Mouse (Mus musculus): ENCODE data around the gene Ptpn21. TPM values are rescaled to one million over a fixed set of nuclear protein-coding genes. Genes with fewer than 3 reads are reported as not detected.

Ptpn21 gene
- polyA plus RNA-seq, 1 experiment from 2014 or later, result 4.7 TPM

DNA sequence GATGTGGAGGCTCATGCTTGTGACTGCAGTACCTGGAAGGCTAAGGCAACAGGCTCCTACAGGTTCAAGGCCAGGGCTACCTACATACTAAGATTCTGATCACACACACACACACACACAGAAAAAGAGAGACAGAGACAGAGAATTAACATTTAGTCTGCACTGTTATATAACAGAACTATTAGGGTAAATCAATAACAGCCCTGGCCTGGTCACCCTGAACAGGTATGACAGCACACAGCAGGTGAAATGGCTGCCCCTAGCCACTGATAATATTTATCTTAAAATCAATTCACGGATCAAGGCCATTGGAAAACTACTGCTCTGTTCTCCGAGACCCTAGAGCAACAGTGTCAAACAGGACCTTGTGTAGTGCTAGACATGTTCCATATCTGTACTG lies 21.1 kb downstream of the Ptpn21 start:
- Histone ChIP-seq H3K27ac (no peak overlapping the region), H3K9ac (no peak overlapping the region), H3K4me2 (no peak overlapping the region), H3K9me3 (no peaks in the 10 kb centered on the region), H3K4me1 (no peaks in the 10 kb centered on the region), H3K36me3 (replicated peaks) (no peaks in the 10 kb centered on the region), H3K27me3 (replicated peaks) (no peaks in the 10 kb centered on the region), H3K4me3 (no peak overlapping the region)
- ATAC-seq (replicated peaks), result no peak
- 88% methylated on average over 2 of the region's 2 CpGs for whole genome bisulfite sequencing

DNA sequence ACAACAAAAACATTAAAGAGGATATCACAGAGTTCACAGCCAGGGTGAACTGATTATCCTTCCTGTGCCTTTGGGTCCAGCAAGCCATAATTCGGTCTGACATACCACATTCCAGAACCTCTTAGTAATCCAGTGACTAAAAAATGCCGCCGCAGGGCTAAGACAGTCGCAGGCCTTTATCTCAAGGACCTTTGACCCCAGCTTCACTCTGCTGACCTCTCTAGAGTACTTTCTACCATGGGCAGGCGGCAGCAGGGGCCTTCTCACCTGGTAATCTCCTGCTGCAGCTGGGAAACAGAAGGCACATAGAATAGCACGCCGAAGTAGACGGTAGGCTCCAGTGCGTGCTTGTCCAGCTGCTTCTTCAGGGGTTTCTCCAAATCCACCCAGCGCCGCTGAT lies 22.4 kb downstream of the Ptpn21 start:
- no peaks in the 10 kb centered on the region for H3K36me3 ChIP-seq (replicated peaks)
- no peak overlapping the region for H3K4me3 ChIP-seq
- H3K4me1 ChIP-seq, result no peaks in the 10 kb centered on the region
- no peak for ATAC-seq (replicated peaks)
- H3K27me3 ChIP-seq (replicated peaks), result no peaks in the 10 kb centered on the region
- 28% methylated on average over 11 of the region's 11 CpGs for WGBS
- H3K9ac ChIP-seq, result no peak overlapping the region
- no peak overlapping the region for H3K27ac ChIP-seq
- H3K9me3 ChIP-seq, result no peaks in the 10 kb centered on the region
- no peak overlapping the region for H3K4me2 ChIP-seq

DNA sequence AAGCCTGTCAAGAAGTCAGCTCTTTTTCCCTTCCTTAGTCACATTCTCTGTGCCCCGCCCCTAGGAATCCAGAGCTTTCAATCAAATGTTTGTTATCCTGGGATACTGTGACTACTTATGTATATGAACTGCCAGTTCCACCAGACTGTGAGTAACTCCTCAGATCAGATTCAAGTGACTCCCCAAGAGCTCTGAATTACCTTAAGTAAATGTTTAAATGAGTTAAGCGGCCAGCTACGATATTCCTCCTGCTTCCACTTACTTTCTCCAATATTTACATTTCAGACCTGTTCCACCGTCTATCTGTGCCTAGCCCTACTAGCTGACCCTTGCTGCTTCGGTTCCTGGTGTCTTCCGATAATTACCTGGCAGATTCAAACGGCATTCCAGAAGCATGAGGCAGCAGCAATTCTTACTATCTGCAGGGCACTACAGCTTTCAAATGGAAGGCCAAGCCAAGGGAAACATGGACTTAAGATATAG lies 23.5 kb downstream of the Ptpn21 start:
- no peaks in the 10 kb centered on the region for H3K36me3 ChIP-seq (replicated peaks)
- H3K27me3 ChIP-seq (replicated peaks), result no peaks in the 10 kb centered on the region
- 56% methylated on average over 7 of the region's 7 CpGs for WGBS
- no peaks in the 10 kb centered on the region for H3K4me1 ChIP-seq
- H3K9me3 ChIP-seq, result no peaks in the 10 kb centered on the region
- no peak for ATAC-seq (replicated peaks)
- no peak overlapping the region for H3K4me2 ChIP-seq
- H3K27ac ChIP-seq, result no peak overlapping the region
- H3K4me3 ChIP-seq, result no peak overlapping the region
- no peak overlapping the region for H3K9ac ChIP-seq

DNA sequence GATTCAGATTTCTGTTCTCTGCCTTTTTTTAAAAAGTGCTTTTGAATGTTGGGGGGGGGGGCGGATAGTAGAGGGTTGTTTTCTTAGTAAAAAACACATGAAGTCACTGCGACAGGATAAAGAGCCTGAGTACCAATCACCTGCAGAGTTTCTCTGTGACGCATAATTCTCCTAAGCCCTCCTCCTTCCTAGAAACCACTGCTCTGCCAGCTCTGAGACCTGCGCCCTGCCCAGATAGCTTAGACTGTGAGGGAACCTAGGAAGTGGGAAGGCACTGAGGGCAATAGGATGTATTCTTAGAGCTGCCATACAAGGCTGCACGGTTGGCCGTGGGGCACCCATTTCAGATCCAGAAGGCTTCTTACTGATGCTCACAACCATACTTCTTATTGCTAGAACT lies 24.4 kb downstream of the Ptpn21 start:
- Histone ChIP-seq H3K4me3 (no peak overlapping the region), H3K27ac (no peak overlapping the region), H3K27me3 (replicated peaks) (no peaks in the 10 kb centered on the region), H3K4me2 (no peak overlapping the region), H3K36me3 (replicated peaks) (no peaks in the 10 kb centered on the region), H3K9ac (no peak overlapping the region), H3K9me3 (no peaks in the 10 kb centered on the region), H3K4me1 (no peaks in the 10 kb centered on the region)
- whole genome bisulfite sequencing, result 66% methylated on average over 6 of the region's 6 CpGs
- ATAC-seq (replicated peaks), result no peak

DNA sequence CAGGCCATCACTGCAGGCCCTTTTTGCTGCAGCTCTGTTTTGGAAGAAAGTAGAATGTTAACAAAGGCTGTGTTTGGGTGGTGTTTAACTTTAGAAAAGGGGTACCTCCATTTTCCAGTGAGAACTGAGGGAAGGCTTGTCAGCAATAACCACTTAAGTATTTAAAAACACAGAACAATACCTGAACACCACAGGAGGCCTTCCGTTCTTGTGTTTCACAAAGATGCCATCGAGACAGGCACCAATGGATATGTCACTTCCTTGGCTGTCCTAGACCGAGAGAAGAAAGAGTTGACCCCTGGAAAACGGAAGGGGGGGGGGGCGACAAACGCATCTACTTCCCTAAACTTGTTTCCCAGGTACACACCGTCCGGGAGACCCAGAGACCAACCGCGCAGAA lies 33.2 kb downstream of the Ptpn21 start:
- Histone ChIP-seq H3K4me3 (no peak overlapping the region), H3K4me1 (no peaks in the 10 kb centered on the region), H3K4me2 (no peak overlapping the region), H3K27ac (no peak overlapping the region), H3K9me3 (no peaks in the 10 kb centered on the region), H3K27me3 (replicated peaks) (no peaks in the 10 kb centered on the region), H3K36me3 (replicated peaks) (no peaks in the 10 kb centered on the region), H3K9ac (no peak overlapping the region)
- ATAC-seq (replicated peaks), result no peak
- 76% methylated on average over 10 of the region's 10 CpGs for WGBS

DNA sequence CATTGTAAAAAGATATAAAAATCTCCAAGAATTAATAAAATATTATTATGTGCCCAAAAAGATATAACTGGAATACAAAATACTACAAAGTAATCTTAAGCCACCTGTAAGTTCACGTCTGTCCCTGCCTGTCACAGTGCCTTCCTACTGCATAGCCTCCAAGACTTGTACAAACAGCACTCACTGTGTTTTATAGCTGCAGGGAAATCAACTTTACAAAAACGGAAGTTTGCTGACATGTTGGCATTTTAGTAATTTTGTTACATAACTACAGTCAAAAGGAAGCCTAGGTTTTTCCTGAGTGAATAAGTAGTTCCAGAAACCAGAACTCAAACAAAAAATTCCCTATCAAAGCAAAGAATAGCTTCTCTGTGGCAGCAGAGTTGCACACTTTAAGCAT lies 33.7 kb downstream of the Ptpn21 start:
- WGBS, result 89% methylated on average over 2 of the region's 2 CpGs
- ATAC-seq (replicated peaks), result no peak
- Histone ChIP-seq H3K4me3 (no peak overlapping the region), H3K36me3 (replicated peaks) (no peaks in the 10 kb centered on the region), H3K9ac (no peak overlapping the region), H3K4me1 (no peaks in the 10 kb centered on the region), H3K9me3 (no peaks in the 10 kb centered on the region), H3K27me3 (replicated peaks) (no peaks in the 10 kb centered on the region), H3K4me2 (no peak overlapping the region), H3K27ac (no peak overlapping the region)

DNA sequence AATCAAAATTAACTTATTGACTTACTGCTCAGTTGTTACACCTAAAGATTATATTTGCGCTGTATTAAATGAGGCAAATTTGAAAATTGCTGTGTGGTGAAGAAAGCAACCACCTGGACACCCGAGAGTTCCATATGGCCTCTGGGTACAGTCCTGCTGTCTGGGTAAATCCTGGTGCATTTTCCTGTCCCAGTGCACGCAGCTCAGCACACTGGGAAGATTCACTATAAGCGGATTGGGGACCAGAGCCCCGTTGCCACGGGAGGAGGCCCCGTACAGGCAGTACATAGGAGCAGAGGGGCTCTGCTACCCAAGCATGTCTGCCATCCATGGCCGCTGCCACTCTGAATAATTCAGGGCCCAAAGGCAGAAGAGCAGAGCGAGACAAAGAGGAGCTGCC lies 35.6 kb downstream of the Ptpn21 start:
- WGBS, result 66% methylated on average over 9 of the region's 9 CpGs
- H3K36me3 ChIP-seq (replicated peaks), result no peaks in the 10 kb centered on the region
- H3K4me1 ChIP-seq, result no peaks in the 10 kb centered on the region
- H3K9me3 ChIP-seq, result no peaks in the 10 kb centered on the region
- no peak overlapping the region for H3K4me2 ChIP-seq
- H3K27me3 ChIP-seq (replicated peaks), result no peaks in the 10 kb centered on the region
- no peak for ATAC-seq (replicated peaks)
- no peak overlapping the region for H3K4me3 ChIP-seq
- H3K27ac ChIP-seq, result no peak overlapping the region
- H3K9ac ChIP-seq, result no peak overlapping the region

DNA sequence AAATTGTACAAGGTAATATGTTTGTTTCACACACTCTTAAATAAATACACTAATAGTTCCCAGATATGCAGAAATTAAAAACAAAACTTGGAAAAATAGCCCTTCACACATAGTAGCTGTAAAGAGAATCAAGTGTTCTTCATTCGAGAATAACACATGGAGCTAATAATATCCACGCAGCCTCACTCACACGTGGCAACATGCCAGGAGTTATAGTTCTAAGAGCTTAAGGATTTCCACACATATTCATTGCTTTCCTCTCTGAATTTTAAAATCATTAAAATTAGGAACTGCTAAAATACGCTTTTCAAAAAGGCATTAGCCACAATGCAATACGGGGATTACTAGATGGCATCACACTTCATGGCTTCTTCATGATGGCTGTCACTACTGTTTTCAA lies 40.0 kb downstream of the Ptpn21 start:
- Histone ChIP-seq H3K27ac (no peak overlapping the region), H3K36me3 (replicated peaks) (no peaks in the 10 kb centered on the region), H3K4me1 (no peaks in the 10 kb centered on the region), H3K27me3 (replicated peaks) (no peaks in the 10 kb centered on the region), H3K4me3 (no peak overlapping the region), H3K4me2 (no peak overlapping the region), H3K9me3 (no peaks in the 10 kb centered on the region), H3K9ac (no peak overlapping the region)
- ATAC-seq (replicated peaks), result no peak
- 83% methylated on average over 5 of the region's 5 CpGs for WGBS

DNA sequence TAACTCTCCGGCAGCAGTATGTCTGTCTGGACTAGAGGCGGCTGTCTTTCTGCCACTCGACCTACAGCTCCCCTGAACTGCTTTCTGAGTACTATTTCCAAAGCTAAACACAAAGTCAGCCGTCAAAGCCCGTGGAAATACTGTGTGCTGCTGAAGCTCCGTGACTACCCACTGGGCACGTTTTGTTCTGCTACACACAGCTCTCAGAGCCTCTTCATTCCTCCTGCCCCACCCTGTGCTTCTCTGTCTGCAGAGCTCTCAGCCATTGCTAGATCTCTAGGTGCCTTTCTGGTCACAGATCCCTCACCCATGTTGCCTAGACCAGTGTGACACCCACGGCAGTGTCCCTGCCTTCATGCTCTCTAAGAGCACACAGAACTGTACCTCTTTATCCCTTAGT lies 47.0 kb downstream of the Ptpn21 start:
- Histone ChIP-seq H3K27me3 (replicated peaks) (no peaks in the 10 kb centered on the region), H3K9me3 (no peaks in the 10 kb centered on the region), H3K9ac (no peak overlapping the region), H3K4me1 (no peaks in the 10 kb centered on the region), H3K36me3 (replicated peaks) (no peaks in the 10 kb centered on the region), H3K27ac (no peak overlapping the region), H3K4me2 (no peak overlapping the region), H3K4me3 (no peak overlapping the region)
- 90% methylated on average over 8 of the region's 8 CpGs for WGBS
- ATAC-seq (replicated peaks), result no peak

DNA sequence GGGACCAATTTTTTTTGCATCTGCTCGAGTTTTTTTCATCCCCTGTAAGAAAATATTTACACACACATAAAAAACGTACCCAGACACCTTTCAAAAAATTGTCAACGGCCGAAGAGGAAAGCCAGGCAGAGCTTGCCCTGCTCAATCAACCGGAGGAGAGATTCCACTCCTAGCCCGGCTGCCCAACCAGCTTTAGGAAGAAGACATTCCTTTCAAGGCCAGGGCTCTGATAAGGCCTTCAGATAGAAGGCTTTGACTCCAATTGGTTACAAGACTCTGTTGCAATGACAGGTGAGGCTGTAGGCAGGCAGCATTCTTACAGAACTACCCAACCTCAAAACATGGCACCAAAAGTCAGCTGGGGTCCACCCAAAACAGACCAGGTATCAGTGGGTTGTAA lies 53.6 kb downstream of the Ptpn21 start:
- Histone ChIP-seq H3K27me3 (replicated peaks) (no peaks in the 10 kb centered on the region), H3K9ac (no peak overlapping the region), H3K36me3 (replicated peaks) (no peaks in the 10 kb centered on the region; the same call in 1 of the 2 replicates), H3K27ac (no peak overlapping the region), H3K4me1 (no peaks in the 10 kb centered on the region), H3K4me3 (no peak overlapping the region), H3K4me2 (no peak overlapping the region), H3K9me3 (no peaks in the 10 kb centered on the region)
- ATAC-seq (replicated peaks), result no peak
- WGBS, result 78% methylated on average over 6 of the region's 6 CpGs

DNA sequence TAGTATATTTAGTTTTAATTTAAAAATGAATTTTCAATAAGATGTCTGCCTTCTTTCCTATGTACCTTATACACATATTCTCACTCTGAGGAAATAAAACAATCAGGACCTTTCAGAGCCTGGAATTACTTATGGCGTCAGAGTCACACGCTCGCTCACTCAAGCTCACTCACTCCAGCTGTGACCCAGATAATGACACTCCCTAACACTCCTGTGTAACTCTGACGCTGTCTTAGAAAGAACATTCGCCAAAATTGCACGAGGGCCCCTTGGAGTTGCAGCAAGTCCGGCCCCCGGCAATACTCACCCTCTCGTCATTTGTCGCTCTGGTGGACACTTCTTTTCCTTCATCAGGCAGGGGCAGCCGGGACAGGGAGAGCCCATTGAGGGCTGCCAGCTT lies 54.0 kb downstream of the Ptpn21 start:
- no peaks in the 10 kb centered on the region for H3K9me3 ChIP-seq
- H3K36me3 ChIP-seq (replicated peaks), result no peaks in the 10 kb centered on the region; the same call in 1 of the 2 replicates
- no peaks in the 10 kb centered on the region for H3K4me1 ChIP-seq
- 83% methylated on average over 11 of the region's 11 CpGs for WGBS
- H3K4me2 ChIP-seq, result no peak overlapping the region
- no peak overlapping the region for H3K4me3 ChIP-seq
- no peaks in the 10 kb centered on the region for H3K27me3 ChIP-seq (replicated peaks)
- ATAC-seq (replicated peaks), result no peak
- H3K9ac ChIP-seq, result no peak overlapping the region
- H3K27ac ChIP-seq, result no peak overlapping the region

DNA sequence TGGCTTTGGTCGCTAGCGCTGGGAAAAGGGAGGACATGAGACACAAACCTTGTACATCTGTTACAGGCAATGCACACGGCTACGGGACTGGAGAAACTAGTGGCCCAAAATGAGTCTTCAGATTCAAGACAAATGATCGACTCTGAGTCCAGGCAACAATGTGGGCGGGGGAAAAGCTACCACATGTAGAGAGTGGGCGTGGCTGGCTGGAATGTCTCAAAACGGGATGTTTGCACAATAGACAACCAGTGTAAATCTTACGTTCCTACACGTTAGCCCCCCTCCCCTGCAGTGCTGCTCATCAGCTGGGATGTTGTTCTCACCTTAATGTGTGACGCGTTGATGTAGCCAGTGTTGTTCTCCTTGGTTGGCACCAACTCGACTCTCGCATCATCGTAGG lies 55.0 kb downstream of the Ptpn21 start:
- Histone ChIP-seq H3K9me3 (no peaks in the 10 kb centered on the region), H3K4me2 (no peak overlapping the region), H3K27ac (no peak overlapping the region), H3K4me3 (no peak overlapping the region), H3K27me3 (replicated peaks) (no peaks in the 10 kb centered on the region), H3K4me1 (no peaks in the 10 kb centered on the region), H3K36me3 (replicated peaks) (no peaks in the 10 kb centered on the region; the same call in 1 of the 2 replicates), H3K9ac (no peak overlapping the region)
- ATAC-seq (replicated peaks), result no peak
- 86% methylated on average over 15 of the region's 15 CpGs for WGBS

DNA sequence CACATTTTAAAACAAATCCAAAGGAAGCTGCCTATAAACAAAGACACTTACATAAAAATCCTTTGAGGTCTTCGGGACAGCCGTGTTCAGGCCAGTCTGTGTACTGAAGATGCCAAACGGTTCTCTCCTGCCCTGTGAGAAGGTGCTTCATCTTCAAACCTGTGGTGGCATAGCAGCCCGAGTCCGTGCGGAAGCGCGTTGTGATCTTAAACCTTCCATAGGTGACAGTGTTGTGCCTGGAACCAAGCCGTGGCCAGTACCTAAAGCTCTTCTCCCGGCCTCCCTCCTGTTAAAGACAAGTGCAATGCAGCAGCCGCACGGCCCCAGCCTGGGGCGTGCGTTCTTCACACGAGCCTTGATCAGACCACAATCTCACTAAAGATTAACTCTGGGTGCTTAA lies 57.3 kb downstream of the Ptpn21 start:
- H3K9ac ChIP-seq, result no peak overlapping the region
- no peak overlapping the region for H3K4me2 ChIP-seq
- no peaks in the 10 kb centered on the region; the same call in 1 of the 2 replicates for H3K36me3 ChIP-seq (replicated peaks)
- 92% methylated on average over 15 of the region's 15 CpGs for WGBS
- H3K27me3 ChIP-seq (replicated peaks), result no peaks in the 10 kb centered on the region
- no peak for ATAC-seq (replicated peaks)
- H3K9me3 ChIP-seq, result no peaks in the 10 kb centered on the region
- H3K27ac ChIP-seq, result no peak overlapping the region
- H3K4me1 ChIP-seq, result no peaks in the 10 kb centered on the region
- no peak overlapping the region for H3K4me3 ChIP-seq

DNA sequence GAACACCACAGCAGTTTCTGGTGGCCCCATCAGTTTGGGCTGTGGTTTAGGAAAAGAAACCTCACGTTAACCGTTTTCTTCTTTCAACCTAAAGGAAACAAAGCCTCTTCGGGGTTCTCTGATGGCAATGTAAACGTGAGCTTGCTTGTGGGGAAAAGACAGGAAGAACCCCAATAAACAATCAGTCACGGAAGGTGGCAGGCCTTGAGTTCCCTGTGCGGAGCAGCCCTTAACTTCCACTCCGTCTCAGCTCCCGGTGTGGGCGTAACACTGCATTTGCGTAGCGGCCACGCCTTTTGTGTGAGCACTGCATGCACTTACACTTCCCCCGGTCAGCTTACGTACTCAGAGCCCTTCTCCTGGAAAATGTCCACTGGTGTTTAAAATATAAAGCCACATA lies 59.9 kb downstream of the Ptpn21 start:
- Histone ChIP-seq H3K36me3 (replicated peaks) (no peaks in the 10 kb centered on the region; the same call in 1 of the 2 replicates), H3K9me3 (no peaks in the 10 kb centered on the region), H3K9ac (no peak overlapping the region), H3K27me3 (replicated peaks) (no peaks in the 10 kb centered on the region), H3K4me3 (no peak overlapping the region), H3K4me1 (no peaks in the 10 kb centered on the region), H3K4me2 (no peak overlapping the region), H3K27ac (no peak overlapping the region)
- 59% methylated on average over 14 of the region's 14 CpGs for WGBS
- ATAC-seq (replicated peaks), result no peak
